Mouse (Mus musculus) midbrain, embryonic 10.5 days (tissue): ENCODE results near the gene Rsrc1. TPM values are rescaled to one million over a fixed set of nuclear protein-coding genes. Genes with fewer than 3 reads are reported as not detected.

Experiments used
- DNase-seq: peaks from one replicate; pipeline ENCODE4 v3.0.0-alpha.2; 2017; ENCODE audit warnings: low spot score
- H3K27ac ChIP-seq: fragments of 300-500 bp; sonication (generic); replicated peaks from 2 replicates; pipeline ENCODE4 v1.5.1; 2016; ENCODE audit warnings: mild to moderate bottlenecking
- H3K27me3 ChIP-seq: fragments of 300-500 bp; sonication (generic); 2 replicates; pipeline ENCODE4 v1.6.1; 2016; ENCODE audit warnings: low read depth, mild to moderate bottlenecking; ENCODE audit not compliant: poor library complexity, severe bottlenecking
- H3K36me3 ChIP-seq: fragments of 300-500 bp; sonication (generic); 2 replicates; pipeline ENCODE4 v1.6.1; 2016; ENCODE audit warnings: mild to moderate bottlenecking, moderate library complexity
- H3K4me1 ChIP-seq: fragments of 300-500 bp; sonication (generic); 2 replicates; pipeline ENCODE4 v1.6.1; 2016
- H3K4me3 ChIP-seq: fragments of 300-500 bp; sonication (generic); 2 replicates; pipeline ENCODE4 v1.5.1; 2016; ENCODE audit warnings: mild to moderate bottlenecking, moderate library complexity
- H3K9me3 ChIP-seq: fragments of 300-500 bp; sonication (generic); replicated peaks from 2 replicates; pipeline ENCODE4 v1.6.1; 2016; ENCODE audit warnings: mild to moderate bottlenecking
- WGBS: fragments of 180-500 bp; shearing (Covaris S2); methylation state at CpG from one replicate; pipeline ENCODE4 v1.1.7; 2016; 5-methylcytosine and 5-hydroxymethylcytosine counted together
- polyA plus RNA-seq: library from polyadenylated mRNA; unstranded; fragments of >200 nt; fragmentation: Nextera tagmentation; extraction: Ambion mirVana; gene quantifications from 2 replicates; pipeline ENCODE4 v1.2.1, GENCODE M21; 2016

The Rsrc1 gene
- polyA plus RNA-seq, result 42.2 and 42.7 TPM in 2 replicates

GRCm38 (mm10) chr3:66981101-66981661, at the start of gene Rsrc1:
TSS of gene Rsrc1 (plus strand) at chr3:66981390.
- WGBS, result under 1% methylated on average over 52 of the region's 62 CpGs
- H3K4me3 ChIP-seq, result peak within 1 kb of the TSS; percentile 63
- H3K36me3 ChIP-seq, result no peaks in the 10 kb centered on the region
- no peaks in the 10 kb centered on the region for H3K9me3 ChIP-seq
- peaks cover 89% of the 10 kb centered on the region for H3K27me3 ChIP-seq
- peaks cover 49% of the 10 kb centered on the region for H3K4me1 ChIP-seq
- H3K27ac ChIP-seq, result peak within 1 kb of the TSS; percentile 80
- peak; percentile 82 for DNase-seq

- Histone ChIP-seq H3K36me3 (no peaks in the 10 kb centered on the region), H3K4me3 (no peak overlapping the region), H3K9me3 (no peaks in the 10 kb centered on the region), H3K4me1 (no peaks in the 10 kb centered on the region), H3K27me3 (no peaks in the 10 kb centered on the region), H3K27ac (no peak overlapping the region)
- WGBS, result 83% methylated on average over 10 of the region's 10 CpGs
- DNase-seq, result no peak
Observed at GRCm38 (mm10) chr3:66939675-66940074, 41.5 kb upstream of the Rsrc1 start.

- Histone ChIP-seq H3K4me3 (no peak overlapping the region), H3K9me3 (no peaks in the 10 kb centered on the region), H3K36me3 (no peaks in the 10 kb centered on the region), H3K27ac (no peak overlapping the region), H3K27me3 (no peaks in the 10 kb centered on the region), H3K4me1 (no peaks in the 10 kb centered on the region)
- no peak for DNase-seq
- WGBS, result 65% methylated on average over 2 of the region's 2 CpGs
Observed at GRCm38 (mm10) chr3:66955126-66955525, 26.1 kb upstream of the Rsrc1 start.

- Histone ChIP-seq H3K27me3 (no peaks in the 10 kb centered on the region; the same call in 1 of the 2 replicates), H3K4me3 (no peak overlapping the region), H3K36me3 (no peaks in the 10 kb centered on the region), H3K9me3 (no peaks in the 10 kb centered on the region), H3K27ac (no peak overlapping the region), H3K4me1 (peaks cover 5% of the 10 kb centered on the region; the same call in 1 of the 2 replicates)
- no peak for DNase-seq
- WGBS, result 70% methylated on average over 5 of the region's 5 CpGs
Observed at GRCm38 (mm10) chr3:66959972-66960371, 21.2 kb upstream of the Rsrc1 start.

GRCm38 (mm10) chr3:66964884-66965283, 16.3 kb upstream of the Rsrc1 start:
- DNase-seq, result no peak
- H3K27ac ChIP-seq, result no peak overlapping the region
- 56% methylated on average over 3 of the region's 3 CpGs for WGBS

GRCm38 (mm10) chr3:66967508-66967907, 13.7 kb upstream of the Rsrc1 start:
- Histone ChIP-seq H3K4me1 (peaks cover 20% of the 10 kb centered on the region), H3K4me3 (no peak overlapping the region), H3K36me3 (no peaks in the 10 kb centered on the region), H3K9me3 (no peaks in the 10 kb centered on the region), H3K27me3 (peaks cover 63% of the 10 kb centered on the region), H3K27ac (no peak overlapping the region)
- no peak for DNase-seq
- 61% methylated on average over 4 of the region's 4 CpGs for WGBS

More at GRCm38 (mm10) chr3:66964884-66965283, 16.3 kb upstream of the Rsrc1 start:
- Histone ChIP-seq H3K4me3 (no peak overlapping the region), H3K27me3 (peaks cover 37% of the 10 kb centered on the region), H3K9me3 (no peaks in the 10 kb centered on the region), H3K4me1 (peaks cover 5% of the 10 kb centered on the region; the same call in 1 of the 2 replicates), H3K36me3 (no peaks in the 10 kb centered on the region)

GRCm38 (mm10) chr3:66970261-66970660, 10.9 kb upstream of the Rsrc1 start:
- 0 out of 2 replicates have a peak overlapping the region, but pooled peaks have one; percentile 6 for H3K27ac ChIP-seq
- H3K4me3 ChIP-seq, result peak overlapping the region; percentile 48
- DNase-seq, result no peak
- H3K9me3 ChIP-seq, result no peaks in the 10 kb centered on the region
- H3K27me3 ChIP-seq, result peaks cover 90% of the 10 kb centered on the region
- peaks cover 26% of the 10 kb centered on the region for H3K4me1 ChIP-seq
- 2% methylated on average over 10 of the region's 10 CpGs for WGBS
- no peaks in the 10 kb centered on the region for H3K36me3 ChIP-seq

- H3K4me3 ChIP-seq, result peak overlapping the region; percentile 48
- no peaks in the 10 kb centered on the region for H3K36me3 ChIP-seq
- peak; percentile 51 for DNase-seq
- H3K9me3 ChIP-seq, result no peaks in the 10 kb centered on the region
- H3K4me1 ChIP-seq, result peaks cover 26% of the 10 kb centered on the region
- H3K27ac ChIP-seq, result 0 out of 2 replicates have a peak overlapping the region, but pooled peaks have one; percentile 6
- WGBS, result under 1% methylated on average over 29 of the region's 29 CpGs
- H3K27me3 ChIP-seq, result peaks cover 94% of the 10 kb centered on the region
Observed at GRCm38 (mm10) chr3:66970661-66971331, 10.4 kb upstream of the Rsrc1 start.

- no peaks in the 10 kb centered on the region for H3K36me3 ChIP-seq
- peaks cover 30% of the 10 kb centered on the region for H3K4me1 ChIP-seq
- 2% methylated on average over 16 of the region's 16 CpGs for WGBS
- peak overlapping the region; percentile 60; the same call in 1 of the 2 replicates for H3K4me3 ChIP-seq
- H3K27ac ChIP-seq, result no peak overlapping the region
- peak; percentile 13 for DNase-seq
- peaks cover 100% of the 10 kb centered on the region for H3K27me3 ChIP-seq
- no peaks in the 10 kb centered on the region for H3K9me3 ChIP-seq
Observed at GRCm38 (mm10) chr3:66972191-66972950, 8.8 kb upstream of the Rsrc1 start.

GRCm38 (mm10) chr3:66973391-66973943, 7.7 kb upstream of the Rsrc1 start:
- Histone ChIP-seq H3K9me3 (no peaks in the 10 kb centered on the region), H3K4me3 (peak overlapping the region; percentile 60), H3K27ac (peak overlapping the region; percentile 74), H3K4me1 (peaks cover 37% of the 10 kb centered on the region), H3K36me3 (no peaks in the 10 kb centered on the region), H3K27me3 (peaks cover 100% of the 10 kb centered on the region)
- DNase-seq, result peak; percentile 73
- WGBS, result under 1% methylated on average over 59 of the region's 59 CpGs

GRCm38 (mm10) chr3:66974501-66974900, 6.7 kb upstream of the Rsrc1 start:
- Histone ChIP-seq H3K9me3 (no peaks in the 10 kb centered on the region), H3K27me3 (peaks cover 100% of the 10 kb centered on the region), H3K36me3 (no peaks in the 10 kb centered on the region), H3K27ac (no peak overlapping the region), H3K4me3 (no peak overlapping the region), H3K4me1 (peaks cover 44% of the 10 kb centered on the region)
- WGBS, result 10% methylated on average over 3 of the region's 3 CpGs
- peak; percentile 30 for DNase-seq

GRCm38 (mm10) chr3:66976889-66977615, 4.1 kb upstream of the Rsrc1 start:
- Histone ChIP-seq H3K9me3 (no peaks in the 10 kb centered on the region), H3K36me3 (no peaks in the 10 kb centered on the region), H3K27me3 (peaks cover 100% of the 10 kb centered on the region), H3K4me3 (peak overlapping the region; percentile 63; the same call in 1 of the 2 replicates), H3K4me1 (peaks cover 46% of the 10 kb centered on the region), H3K27ac (no peak overlapping the region; the same call in 1 of the 2 replicates)
- DNase-seq, result peak; percentile 38
- 3% methylated on average over 13 of the region's 13 CpGs for WGBS
